Mouse (Mus musculus) liver, postnatal 0 days (tissue): Measurements from ENCODE around the gene Vmn2r60. TPM values are rescaled to one million over a fixed set of nuclear protein-coding genes. Genes with fewer than 3 reads are reported as not detected.
"Not testable (repeated sequence)": the region's sequence is repeated elsewhere in the genome, so short reads cannot be mapped to it uniquely, and the experiment has no call there.

Experiments
- ATAC-seq: fragments of 200-750 bp; cut with Nextera tagmentation; 2 replicates; pipeline ENCODE4 v1.8.0; 2017; ENCODE audit warnings: mild to moderate bottlenecking, moderate library complexity
- DNase-seq: peaks from one replicate; pipeline ENCODE4 v3.0.0-alpha.2; 2016
- H3K27ac ChIP-seq: fragments of 300-500 bp; sonication (generic); 2 replicates; pipeline ENCODE4 v1.5.1; 2014; ENCODE audit warnings: antibody characterized with exemption, moderate library complexity, mild to moderate bottlenecking, low read depth
- H3K27me3 ChIP-seq: fragments of 300-500 bp; sonication (generic); 2 replicates; pipeline ENCODE4 v1.6.1; 2014; ENCODE audit warnings: low read length, control low read depth, mixed read lengths; ENCODE audit not compliant: insufficient read depth
- H3K36me3 ChIP-seq: fragments of 300-500 bp; sonication (generic); replicated peaks from 2 replicates; pipeline ENCODE4 v1.6.1; 2014; ENCODE audit warnings: mild to moderate bottlenecking, control low read depth, low read length, moderate library complexity, mixed read lengths; ENCODE audit not compliant: insufficient read depth
- H3K4me1 ChIP-seq: fragments of 300-500 bp; sonication (generic); 2 replicates; pipeline ENCODE4 v1.6.1; 2014; ENCODE audit warnings: antibody characterized with exemption, mild to moderate bottlenecking, control low read depth; ENCODE audit not compliant: insufficient read depth
- H3K4me2 ChIP-seq: fragments of 300-500 bp; sonication (generic); 2 replicates; pipeline ENCODE4 v1.6.1; 2014; ENCODE audit warnings: low read depth, mild to moderate bottlenecking, low read length, moderate library complexity, mixed read lengths
- H3K4me3 ChIP-seq: fragments of 300-500 bp; sonication (generic); 2 replicates; pipeline ENCODE4 v1.5.1; 2014; ENCODE audit warnings: low read depth, low read length
- H3K9ac ChIP-seq: fragments of 300-500 bp; sonication (generic); replicated peaks from 2 replicates; pipeline ENCODE4 v1.6.1; 2014; ENCODE audit warnings: mild to moderate bottlenecking, moderate library complexity
- H3K9me3 ChIP-seq: fragments of 300-500 bp; sonication (generic); 2 replicates; pipeline ENCODE4 v1.6.1; 2016; ENCODE audit warnings: mild to moderate bottlenecking, control low read depth, low read length, mixed read lengths
- CTCF ChIP-seq: sonication (generic); IDR thresholded peaks from 2 replicates; pipeline ENCODE4 v1.5.1; 2016; ENCODE audit warnings: antibody characterized with exemption, low read depth
- EP300 ChIP-seq: IDR thresholded peaks from 2 replicates; pipeline ENCODE4 v1.6.1; 2016; ENCODE audit warnings: antibody characterized with exemption, low read depth, mild to moderate bottlenecking
- WGBS: fragments of 180-500 bp; shearing (Covaris S2); extraction: QIAGEN DNeasy Blood & Tissue Kit; methylation state at CpG from one replicate; pipeline ENCODE4 v1.1.7; 2014; ENCODE audit not compliant: insufficient replicate concordance; 5-methylcytosine and 5-hydroxymethylcytosine counted together
- polyA plus RNA-seq: library from polyadenylated mRNA; unstranded; fragments of >200 nt; fragmentation: Nextera tagmentation; extraction: Ambion mirVana; gene quantifications from 2 replicates; pipeline ENCODE4 v1.2.1, GENCODE M21; 2015

Gene Vmn2r60
- polyA plus RNA-seq, result not detected in 2 replicates

DNA sequence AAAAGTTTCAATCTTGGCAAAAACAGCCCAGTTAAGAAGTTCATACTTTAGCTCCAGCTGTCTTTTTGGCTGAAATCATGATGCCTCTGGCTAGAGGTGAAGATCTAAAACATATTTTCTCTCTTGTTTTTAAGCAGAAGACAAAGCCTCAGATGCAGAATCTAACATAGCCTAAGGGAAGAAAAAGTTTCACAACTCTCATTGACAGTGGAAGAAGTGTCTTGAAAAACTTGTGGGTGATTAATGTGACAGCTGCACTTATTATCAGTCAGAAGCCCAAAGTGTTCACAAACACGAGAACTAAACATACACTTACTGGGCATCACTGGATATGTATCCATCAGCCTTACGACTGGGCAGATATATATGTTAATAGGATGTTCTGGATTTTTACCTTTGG, at the start of gene Vmn2r60:
TSS of gene Vmn2r60 (plus strand) at position 301 of the 400 bp plus-strand sequence.
- TF ChIP-seq EP300 (no peak), CTCF (no peak)
- no peak within 1 kb of the TSS for H3K9ac ChIP-seq
- no peaks in the 10 kb centered on the region for H3K9me3 ChIP-seq
- no peaks in the 10 kb centered on the region for H3K27me3 ChIP-seq
- no peak within 1 kb of the TSS for H3K27ac ChIP-seq
- no peaks in the 10 kb centered on the region for H3K4me1 ChIP-seq
- no peaks in the 10 kb centered on the region for H3K36me3 ChIP-seq
- DNase-seq (no peak), ATAC-seq (no peak)
- H3K4me3 ChIP-seq, result no peak within 1 kb of the TSS
- WGBS, result 69% methylated on average over 2 of the region's 2 CpGs
- no peak within 1 kb of the TSS for H3K4me2 ChIP-seq

DNA sequence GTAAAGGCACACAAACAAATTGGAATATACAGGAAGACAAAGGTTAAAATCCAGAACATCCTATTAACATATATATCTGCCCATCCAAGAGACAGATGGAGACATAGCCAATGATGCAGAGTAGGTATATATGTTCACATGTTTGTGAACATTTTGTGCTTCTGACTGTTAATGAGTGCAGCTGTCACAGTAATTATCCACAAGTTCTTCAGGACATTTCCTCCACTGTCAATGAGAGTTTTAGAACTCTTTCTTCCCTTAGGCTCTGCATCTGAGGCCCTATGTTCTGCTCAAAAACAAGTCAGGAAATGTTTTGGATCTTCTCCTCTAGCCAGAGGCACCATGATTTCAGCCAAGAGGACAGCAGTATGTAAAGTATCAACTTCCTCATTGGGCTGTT, 48.6 kb upstream of the Vmn2r60 start, which contains the start of gene Vmn2r59:
TSS of gene Vmn2r59 (minus strand) at position 101 of the 400 bp plus-strand sequence.
- H3K36me3 ChIP-seq, result no peaks in the 10 kb centered on the region
- no peak within 1 kb of the TSS for H3K4me3 ChIP-seq
- H3K9ac ChIP-seq, result no peak within 1 kb of the TSS
- TF ChIP-seq CTCF, result no peak
- no peak for TF ChIP-seq EP300
- no peak for DNase-seq
- no peaks in the 10 kb centered on the region; the same call in 1 of the 2 replicates for H3K9me3 ChIP-seq
- H3K27ac ChIP-seq, result no peak within 1 kb of the TSS
- no peak within 1 kb of the TSS for H3K4me2 ChIP-seq
- no peak for ATAC-seq
- no peaks in the 10 kb centered on the region for H3K4me1 ChIP-seq
- no peaks in the 10 kb centered on the region for H3K27me3 ChIP-seq

DNA sequence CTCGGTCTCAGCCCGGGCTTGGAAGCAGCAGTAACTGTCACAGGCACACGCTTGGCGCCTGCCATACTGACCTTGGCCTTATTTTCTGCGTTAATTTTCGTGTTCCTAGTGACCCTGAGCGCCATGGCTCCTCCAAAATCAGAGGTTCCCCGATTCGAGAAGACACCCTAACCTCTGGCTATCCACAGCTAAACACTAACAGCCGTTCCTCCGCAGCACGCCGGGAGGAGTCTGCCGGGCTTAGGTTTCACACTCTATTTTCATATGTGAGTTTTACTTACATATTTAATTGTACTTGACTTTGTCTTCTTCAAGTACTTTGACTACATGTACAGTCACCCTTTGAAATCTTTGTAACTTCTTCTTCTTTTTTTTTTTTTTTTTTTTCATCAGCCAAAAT, 509 bp upstream of the Vmn2r60 start:
- H3K9ac ChIP-seq, H3K36me3 ChIP-seq, H3K27ac ChIP-seq, H3K4me3 ChIP-seq, DNase-seq, H3K9me3 ChIP-seq, H3K4me2 ChIP-seq, ATAC-seq, H3K4me1 ChIP-seq, H3K27me3 ChIP-seq: not testable (repeated sequence)
- 76% methylated on average over 12 of the region's 14 CpGs for WGBS

Other genes starting within 250 kb of the Vmn2r60 start
- gene Vmn2r58, start 235.1 kb upstream of the Vmn2r60 start, polyA plus RNA-seq, result not detected in 2 replicates
- not detected in 2 replicates for gene Vmn2r59, start 48.7 kb upstream of the Vmn2r60 start, polyA plus RNA-seq
- not detected in 2 replicates for gene Vmn2r61, start 152.3 kb downstream of the Vmn2r60 start, polyA plus RNA-seq